19 mouse cellular contexts compared by ENCODE assay signal in genomic region chr2:163267097-163267496, GRCm38 (mm10).
"Had no signal": no experiment of that assay in that cellular context is flagged by ENCODE, and none has a peak within 500 bp of the region (broad histone marks: within the 10 kb centered on the region; RNA-seq: fewer than 3 reads in every experiment).

No protein-coding gene starts in this region.

- DNase-seq: gastrocnemius, adult 2 months; gastrocnemius, postnatal 10 days; gastrocnemius, postnatal 25 days; heart, adult 11 months; heart, adult 2 months; heart, postnatal 10 days; heart, postnatal 4 days; kidney, adult 18-20 months; kidney, adult 8-10 months; kidney, postnatal 10 days; kidney, postnatal 25 days; kidney, postnatal 4 days; layer of hippocampus, postnatal 36 days; left cerebral cortex, postnatal 4 days had no signal

- ATAC-seq: hindbrain, embryonic 16.5 days; inflammation-experienced regulatory T-cells, adult 6 months; intestine, embryonic 15.5 days; intestine, postnatal 0 days; liver, embryonic 12.5 days had no signal
